Comparison of ENCODE assay signal across 11 mouse cellular contexts in the genomic region with DNA sequence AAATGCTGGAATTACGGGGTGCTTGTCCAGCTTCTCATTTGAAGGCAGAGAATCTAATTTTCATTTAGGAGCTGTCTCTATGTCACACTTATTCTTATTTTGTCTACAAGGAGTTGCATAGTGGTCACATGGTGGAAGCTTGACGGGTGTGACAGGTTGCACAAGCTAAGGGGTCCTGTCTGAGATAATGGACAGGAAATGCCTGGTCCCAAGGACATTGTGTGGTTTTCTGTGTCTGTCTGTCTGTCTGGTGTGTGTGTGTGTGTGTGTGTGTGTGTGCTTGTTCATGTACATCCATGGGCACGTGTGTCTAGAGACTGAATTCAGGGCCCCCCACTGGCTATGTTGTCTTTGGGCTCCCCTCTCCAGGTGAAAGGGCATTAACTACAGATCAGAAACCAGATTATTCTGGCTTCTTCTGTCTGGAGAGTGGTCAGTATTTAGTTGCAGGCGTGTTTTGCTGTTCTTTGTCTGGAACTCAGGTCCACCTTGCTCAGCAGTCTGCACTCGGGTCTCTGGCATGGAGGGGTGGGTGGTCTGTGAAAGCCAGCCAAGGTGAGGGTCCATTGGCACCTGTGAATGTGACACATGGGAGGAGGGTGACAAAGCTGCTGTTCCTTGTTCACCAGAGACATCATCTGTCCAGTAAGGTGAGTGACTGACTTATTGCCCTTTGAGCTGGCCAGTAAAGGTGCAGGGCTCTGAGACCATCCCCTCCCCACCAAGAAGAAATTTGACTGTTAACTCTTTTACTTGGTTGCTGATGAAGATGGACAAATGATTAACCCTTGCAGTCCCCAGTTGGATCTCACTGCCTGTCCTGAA. TPM values are rescaled to one million over a fixed set of nuclear protein-coding genes. Genes with fewer than 3 reads are reported as not detected.
DNase-seq lines count a peak whose midpoint lies in the region; ATAC-seq and TF ChIP-seq lines count a peak whose summit lies in the region.
"Had no signal": no experiment of that assay in that cellular context is flagged by ENCODE, and none has a peak within 500 bp of the region (broad histone marks: within the 10 kb centered on the region; RNA-seq: fewer than 3 reads in every experiment).

No protein-coding gene starts in this region.

- no peaks in the 10 kb centered on the region for H3K27me3 ChIP-seq in hindbrain, postnatal 0 days (ENCODE audit: insufficient read depth, low read length)
- H3K27me3 ChIP-seq in hindbrain, embryonic 11.5 days (ENCODE audit: control insufficient read depth, insufficient read depth, low read length): no peaks in the 10 kb centered on the region
- H3K27me3 ChIP-seq in midbrain, embryonic 15.5 days (replicated peaks): no peaks in the 10 kb centered on the region
- H3K27me3 ChIP-seq in midbrain, postnatal 0 days (ENCODE audit: insufficient read depth, low read length): no peaks in the 10 kb centered on the region
- H3K27me3 ChIP-seq in intestine, postnatal 0 days (replicated peaks; ENCODE audit: control insufficient read depth, insufficient read depth, low read length): no peaks in the 10 kb centered on the region
- H3K27me3 ChIP-seq: neural tube, embryonic 12.5 days had no signal

- ATAC-seq in hindbrain, postnatal 0 days: peak; percentile 10; the same call in 1 of the 2 replicates
- ATAC-seq in hindbrain, embryonic 11.5 days (ENCODE audit: low FRiP score): no peak
- peak; percentile 27; the same call in 1 of the 2 replicates for ATAC-seq in midbrain, embryonic 15.5 days (replicated peaks)
- no peak for ATAC-seq in midbrain, postnatal 0 days (ENCODE audit: low FRiP score)
- no peak for ATAC-seq in intestine, postnatal 0 days

- H3K4me1 ChIP-seq in hindbrain, postnatal 0 days (ENCODE audit: insufficient read depth, low read length): peaks cover 3% of the 10 kb centered on the region; the same call in 1 of the 2 replicates
- no peaks in the 10 kb centered on the region for H3K4me1 ChIP-seq in hindbrain, embryonic 11.5 days (replicated peaks; ENCODE audit: control insufficient read depth, insufficient read depth, low read length)
- H3K4me1 ChIP-seq in midbrain, embryonic 15.5 days: no peaks in the 10 kb centered on the region; the same call in 1 of the 2 replicates
- no peaks in the 10 kb centered on the region for H3K4me1 ChIP-seq in midbrain, postnatal 0 days (ENCODE audit: insufficient read depth, low read length)
- H3K4me1 ChIP-seq in intestine, postnatal 0 days (replicated peaks; ENCODE audit: control insufficient read depth, insufficient read depth, low read length): peaks cover 18% of the 10 kb centered on the region; the same call in 1 of the 2 replicates

- WGBS in hindbrain, postnatal 0 days: 77% methylated on average over 5 of the region's 5 CpGs
- WGBS in hindbrain, embryonic 11.5 days: 81% methylated on average over 5 of the region's 5 CpGs
- 81% methylated on average over 5 of the region's 5 CpGs for WGBS in midbrain, embryonic 15.5 days
- 79% methylated on average over 5 of the region's 5 CpGs for WGBS in midbrain, postnatal 0 days
- 58% methylated on average over 5 of the region's 5 CpGs for WGBS in intestine, postnatal 0 days

- H3K4me3 ChIP-seq in hindbrain, postnatal 0 days (ENCODE audit: low read length): no peak overlapping the region
- H3K4me3 ChIP-seq in hindbrain, embryonic 11.5 days (ENCODE audit: low read depth, low read length): no peak overlapping the region
- no peak overlapping the region for H3K4me3 ChIP-seq in midbrain, embryonic 15.5 days
- no peak overlapping the region for H3K4me3 ChIP-seq in midbrain, postnatal 0 days (ENCODE audit: low read depth, low read length)
- no peak overlapping the region for H3K4me3 ChIP-seq in intestine, postnatal 0 days (ENCODE audit: low read depth, low read length)
- H3K4me3 ChIP-seq: forebrain, embryonic 10.5 days; neural tube, embryonic 12.5 days had no signal

- no peaks in the 10 kb centered on the region for H3K9me3 ChIP-seq in hindbrain, postnatal 0 days (ENCODE audit: low read length)
- H3K9me3 ChIP-seq in hindbrain, embryonic 11.5 days (ENCODE audit: control insufficient read depth, low read length): no peaks in the 10 kb centered on the region
- no peaks in the 10 kb centered on the region for H3K9me3 ChIP-seq in midbrain, embryonic 15.5 days
- H3K9me3 ChIP-seq in midbrain, postnatal 0 days (ENCODE audit: low read length): no peaks in the 10 kb centered on the region
- H3K9me3 ChIP-seq in intestine, postnatal 0 days (ENCODE audit: control insufficient read depth): no peaks in the 10 kb centered on the region
- H3K9me3 ChIP-seq: forebrain, embryonic 10.5 days; neural tube, embryonic 12.5 days had no signal

- no peak overlapping the region for H3K4me2 ChIP-seq in hindbrain, postnatal 0 days (ENCODE audit: low read depth, low read length)
- H3K4me2 ChIP-seq in hindbrain, embryonic 11.5 days (replicated peaks; ENCODE audit: low read depth, low read length): no peak overlapping the region
- H3K4me2 ChIP-seq in midbrain, embryonic 15.5 days: no peak overlapping the region
- no peak overlapping the region for H3K4me2 ChIP-seq in midbrain, postnatal 0 days (ENCODE audit: low read depth, low read length, poor library complexity, severe bottlenecking)
- H3K4me2 ChIP-seq in intestine, postnatal 0 days (replicated peaks; ENCODE audit: low read depth): no peak overlapping the region
- H3K4me2 ChIP-seq: neural tube, embryonic 12.5 days had no signal

- H3K9ac ChIP-seq in hindbrain, postnatal 0 days (replicated peaks; ENCODE audit: low read length): no peak overlapping the region
- no peak overlapping the region for H3K9ac ChIP-seq in hindbrain, embryonic 11.5 days (ENCODE audit: low read depth, low read length)
- H3K9ac ChIP-seq in midbrain, embryonic 15.5 days: no peak overlapping the region
- no peak overlapping the region for H3K9ac ChIP-seq in midbrain, postnatal 0 days (replicated peaks; ENCODE audit: low read length, poor library complexity, severe bottlenecking)
- no peak overlapping the region for H3K9ac ChIP-seq in intestine, postnatal 0 days (ENCODE audit: low read depth, low read length)
- H3K9ac ChIP-seq: neural tube, embryonic 12.5 days had no signal

- H3K27ac ChIP-seq in hindbrain, postnatal 0 days: peak overlapping the region; percentile 41; the same call in 1 of the 2 replicates
- no peak overlapping the region for H3K27ac ChIP-seq in hindbrain, embryonic 11.5 days (ENCODE audit: low read depth, low read length)
- H3K27ac ChIP-seq in midbrain, embryonic 15.5 days: no peak overlapping the region
- no peak overlapping the region for H3K27ac ChIP-seq in midbrain, postnatal 0 days (ENCODE audit: low read depth, low read length)
- H3K27ac ChIP-seq in intestine, postnatal 0 days (ENCODE audit: low read depth, low read length): 0 out of 2 replicates have a peak overlapping the region, but pooled peaks have one; percentile 35
- H3K27ac ChIP-seq: forebrain, embryonic 10.5 days; neural tube, embryonic 12.5 days had no signal

- DNase-seq in hindbrain, postnatal 0 days (ENCODE audit: low spot score): no peak
- no peak for DNase-seq in hindbrain, embryonic 11.5 days (ENCODE audit: low spot score)
- DNase-seq in midbrain, postnatal 0 days (ENCODE audit: low spot score): no peak
- DNase-seq in yolk sac, embryonic 10.5 days (ENCODE audit: low spot score): peak; percentile 62
- no peak for DNase-seq in natural killer cell, adult 2 months (ENCODE audit: low spot score in 2 of 2)

- H3K36me3 ChIP-seq in hindbrain, postnatal 0 days (ENCODE audit: insufficient read depth, low read length): no peaks in the 10 kb centered on the region
- no peaks in the 10 kb centered on the region for H3K36me3 ChIP-seq in hindbrain, embryonic 11.5 days (ENCODE audit: control insufficient read depth, insufficient read depth, low read length)
- H3K36me3 ChIP-seq in midbrain, embryonic 15.5 days (replicated peaks): no peaks in the 10 kb centered on the region
- no peaks in the 10 kb centered on the region for H3K36me3 ChIP-seq in midbrain, postnatal 0 days (ENCODE audit: insufficient read depth, low read length)
- no peaks in the 10 kb centered on the region for H3K36me3 ChIP-seq in intestine, postnatal 0 days (ENCODE audit: control insufficient read depth, insufficient read depth)
- H3K36me3 ChIP-seq: forebrain, embryonic 10.5 days; neural tube, embryonic 12.5 days had no signal

- TF ChIP-seq CTCF in hindbrain, postnatal 0 days (IDR thresholded peaks at IDR 0.05; ENCODE audit: low read depth): no peak
- TF ChIP-seq CTCF in midbrain, postnatal 0 days (IDR thresholded peaks at IDR 0.05): no peak
- TF ChIP-seq CTCF in intestine, postnatal 0 days (IDR thresholded peaks at IDR 0.05; ENCODE audit: low read depth): no peak

RNA-seq across cellular contexts. Expression of a gene that starts 34.4 kb away (rescaled TPM):
- total RNA-seq in hindbrain, postnatal 0 days (2014; rRNA removed): 29.1 and 29.6 TPM in 2 replicates
- 15.3 and 17.3 TPM in 2 replicates for polyA plus RNA-seq in hindbrain, postnatal 0 days (2015; fragmentation: Nextera tagmentation; extraction: Ambion mirVana)
- 12.2 and 15.5 TPM in 2 replicates for polyA plus RNA-seq in hindbrain, embryonic 11.5 days (2014; fragmentation: Nextera tagmentation; extraction: Ambion mirVana)
- 19.8 TPM in 2 replicates for polyA plus RNA-seq in midbrain, embryonic 15.5 days (2015; fragmentation: Nextera tagmentation; extraction: Ambion mirVana)
- total RNA-seq in midbrain, postnatal 0 days (2014; rRNA removed): 39.5 and 45.9 TPM in 2 replicates
- 18.1 and 18.7 TPM in 2 replicates for polyA plus RNA-seq in midbrain, postnatal 0 days (2015; fragmentation: Nextera tagmentation; extraction: Ambion mirVana)
- 6.2 and 6.6 TPM in 2 replicates for polyA plus RNA-seq in intestine, postnatal 0 days (2015; fragmentation: Nextera tagmentation; extraction: Ambion mirVana)

RNA-seq across cellular contexts. Expression of a gene that starts 40.3 kb away (rescaled TPM):
- total RNA-seq in hindbrain, postnatal 0 days (2014; rRNA removed): not detected in 2 replicates
- polyA plus RNA-seq in hindbrain, postnatal 0 days (2015; fragmentation: Nextera tagmentation; extraction: Ambion mirVana): not detected in 2 replicates
- polyA plus RNA-seq in hindbrain, embryonic 11.5 days (2014; fragmentation: Nextera tagmentation; extraction: Ambion mirVana): not detected in 2 replicates
- 0.31 TPM in 1 of 2 replicates, not detected in the other for polyA plus RNA-seq in midbrain, embryonic 15.5 days (2015; fragmentation: Nextera tagmentation; extraction: Ambion mirVana)
- not detected in 2 replicates for total RNA-seq in midbrain, postnatal 0 days (2014; rRNA removed)
- polyA plus RNA-seq in midbrain, postnatal 0 days (2015; fragmentation: Nextera tagmentation; extraction: Ambion mirVana): not detected in 2 replicates
- polyA plus RNA-seq in intestine, postnatal 0 days (2015; fragmentation: Nextera tagmentation; extraction: Ambion mirVana): not detected in 2 replicates
- total RNA-seq: gastrocnemius, postnatal 14 days; left cerebral cortex, postnatal 4 days had no signal
- polyA plus RNA-seq: forebrain, embryonic 10.5 days; neural tube, embryonic 12.5 days had no signal

Comparison
In these comparisons a context has a peak if more than half of its experiments do, and no peak if none do; other contexts are left out.
1. ATAC-seq: peak in hindbrain, postnatal 0 days (single experiment) and midbrain, embryonic 15.5 days (single experiment); none in hindbrain, embryonic 11.5 days (single experiment), midbrain, postnatal 0 days (single experiment) and intestine, postnatal 0 days (single experiment).
2. H3K27ac ChIP-seq: peak in hindbrain, postnatal 0 days (single experiment) and intestine, postnatal 0 days (single experiment); none in hindbrain, embryonic 11.5 days (single experiment), midbrain, embryonic 15.5 days (single experiment) and midbrain, postnatal 0 days (single experiment).